Mouse (Mus musculus) mouse embryonic stem cell (cell line): Measurements from ENCODE around the gene Entpd1.
"Not testable (repeated sequence)": the region's sequence is repeated elsewhere in the genome, so short reads cannot be mapped to it uniquely, and the experiment has no call there.

ENCODE experiments used
- in situ Hi-C, 2 experiments: fragments of 300-500 bp; cut with MboI; formaldehyde crosslinking; loops; 1 replicate in 1 of 2; 3 replicates in 1 of 2; pipeline ENCODE4 v1.14.3; 2019 to 2020; ENCODE audit warnings: low sequenced_read_pairs in 2 of 2, low pct_unique_long_range_greater_than_20kb in 1 of 2, mixed read lengths in 1 of 2; ENCODE audit not compliant: unreplicated experiment in 1 of 2

The Entpd1 gene

DNA sequence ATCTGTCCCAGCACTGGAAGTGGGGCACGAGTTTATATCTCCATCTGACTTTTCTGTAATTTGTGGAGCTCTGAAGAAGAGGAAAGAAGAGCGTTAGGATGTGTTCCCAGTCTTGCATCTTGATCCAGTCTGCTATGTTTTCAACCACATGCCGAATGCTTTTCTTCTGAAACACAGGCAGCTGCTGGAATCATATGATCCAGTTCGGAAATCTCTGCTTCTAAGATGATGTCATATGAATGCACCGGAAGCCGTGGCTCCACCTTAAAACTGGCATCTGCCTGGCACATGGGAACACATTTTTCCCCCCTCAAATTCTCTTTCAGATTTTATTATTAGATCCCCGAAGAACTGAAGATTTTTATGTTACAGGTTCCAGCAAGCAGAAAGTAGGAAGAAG is 2.6 kb downstream of the Entpd1 start:
- in situ Hi-C loops, result loop anchor here (5.0 to 10.0 kb wide), 2 partner anchors 107 to 110 kb away; no protein-coding TSS in a partner anchor

DNA sequence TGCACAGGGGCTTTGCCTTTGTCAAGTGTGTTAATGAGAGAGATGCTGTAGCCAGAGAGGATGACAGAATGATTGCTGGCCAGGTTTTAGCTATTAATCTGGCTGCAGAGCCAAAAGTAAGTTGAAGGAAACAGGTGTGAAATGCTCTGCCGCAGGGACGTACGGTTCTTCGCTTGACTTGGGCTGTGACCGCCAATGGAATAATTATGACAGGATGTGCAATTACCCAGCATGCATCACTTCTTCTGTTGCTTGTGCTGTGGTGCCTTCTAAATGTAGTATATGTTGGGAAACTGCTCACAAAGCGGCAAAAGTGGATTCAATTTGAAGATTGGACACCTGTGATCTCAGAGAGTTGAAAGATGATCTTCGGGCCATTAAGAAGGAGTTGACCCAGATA is 3.9 kb downstream of the Entpd1 start:
- in situ Hi-C loops, result loop anchor here in 1 of 2 experiments (10.0 kb wide), 1 partner anchor 109 kb away; no protein-coding TSS in a partner anchor

DNA sequence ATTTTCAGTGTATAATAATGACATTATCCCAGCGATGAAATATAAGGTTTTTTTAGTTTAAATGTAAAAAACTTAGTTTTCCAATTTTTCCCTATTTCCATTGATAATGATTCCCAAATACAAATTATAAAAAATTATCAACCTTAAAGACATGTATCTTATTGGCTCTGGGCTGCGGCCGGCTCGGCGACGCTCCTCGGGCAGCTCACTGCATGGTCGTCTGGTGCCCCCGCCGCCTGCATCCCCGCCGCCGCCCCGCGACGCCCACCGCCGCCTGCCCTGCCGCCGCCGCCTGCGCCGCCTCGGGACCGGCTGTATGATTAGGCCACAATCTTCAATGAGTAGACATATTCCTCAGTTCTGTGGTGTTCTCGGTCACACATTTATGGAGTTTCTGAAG is 9.4 kb downstream of the Entpd1 start:
- in situ Hi-C loops, result not testable (repeated sequence)

DNA sequence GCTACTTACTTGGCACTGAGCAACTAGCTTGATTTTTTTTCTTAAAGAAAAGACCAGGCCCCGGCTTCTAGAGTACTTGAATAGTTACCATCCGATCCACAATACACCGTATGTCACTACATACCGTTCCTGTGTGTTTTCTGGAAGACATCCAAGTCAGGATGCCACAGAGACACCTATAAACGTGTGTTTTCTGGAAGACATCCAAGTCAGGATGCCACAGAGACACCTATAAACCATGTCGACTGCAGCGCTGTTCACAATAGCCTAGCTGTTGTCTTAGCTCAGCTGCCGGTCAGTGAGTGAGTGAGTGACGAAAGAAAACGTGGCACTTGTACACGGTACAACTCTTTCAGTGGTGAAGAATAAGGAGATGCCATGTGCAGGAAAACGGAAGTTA is 13.8 kb downstream of the Entpd1 start:
- in situ Hi-C loops, result no loop called here

DNA sequence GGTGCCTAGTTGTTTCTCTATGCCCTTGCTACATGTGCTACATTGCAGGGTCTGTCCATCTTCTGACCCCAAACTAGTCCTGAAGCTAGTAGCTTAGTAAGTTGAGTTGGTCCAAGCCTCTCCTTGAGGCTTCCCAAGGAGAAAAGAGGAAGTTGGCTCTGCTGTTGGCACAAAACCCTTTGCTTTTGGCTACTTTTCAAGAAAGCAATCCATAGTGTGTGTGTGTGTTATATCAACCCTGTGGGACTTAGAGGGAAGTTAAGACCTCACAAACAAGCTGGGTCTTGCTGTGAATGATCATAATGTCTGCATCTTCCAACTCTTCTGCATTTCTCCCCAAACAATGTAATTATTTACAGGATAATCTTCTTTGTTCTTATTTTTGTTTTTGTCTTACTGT is 16.8 kb downstream of the Entpd1 start:
- in situ Hi-C loops, result no loop called here

DNA sequence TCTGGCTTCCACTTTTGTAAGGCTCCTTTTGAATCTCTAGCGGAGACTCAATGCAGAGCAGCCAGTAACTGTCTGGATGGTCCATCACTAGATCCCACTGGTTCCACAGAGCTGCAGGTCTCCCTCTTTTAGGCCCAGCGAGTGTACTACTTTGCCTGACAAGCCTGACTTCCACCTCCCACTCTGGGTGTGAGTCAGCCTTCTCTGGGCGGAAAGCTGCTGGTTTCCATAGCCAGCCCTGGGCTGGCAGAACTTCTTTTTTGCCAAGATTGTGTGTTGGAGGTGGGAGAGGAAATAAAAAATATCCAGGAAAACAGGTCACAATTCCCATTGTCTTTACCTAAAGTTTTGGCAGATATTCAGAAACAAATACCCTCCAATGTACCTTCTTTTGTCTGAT is 17.9 kb downstream of the Entpd1 start:
- in situ Hi-C loops, result no loop called here

DNA sequence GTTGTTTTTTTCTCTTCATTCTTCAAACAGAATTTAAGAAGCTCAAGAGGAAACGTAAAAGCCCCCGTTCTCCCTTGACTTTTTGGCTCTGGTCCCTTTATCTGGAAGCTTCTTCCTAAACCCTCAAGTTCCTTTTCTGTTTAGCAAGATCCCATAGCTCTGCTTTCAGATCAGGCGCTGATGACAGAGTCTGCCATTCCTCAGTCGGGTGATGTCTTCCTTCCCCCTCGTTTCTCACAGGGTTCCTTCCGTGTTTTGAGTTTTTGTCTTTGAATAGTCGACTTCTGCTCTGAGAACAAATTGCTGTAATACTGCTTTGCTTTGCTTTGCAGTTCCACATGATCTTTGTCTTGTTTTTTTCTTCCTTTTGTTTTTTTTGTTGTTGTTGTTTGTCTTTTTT is 18.4 kb downstream of the Entpd1 start:
- in situ Hi-C loops, result no loop called here

DNA sequence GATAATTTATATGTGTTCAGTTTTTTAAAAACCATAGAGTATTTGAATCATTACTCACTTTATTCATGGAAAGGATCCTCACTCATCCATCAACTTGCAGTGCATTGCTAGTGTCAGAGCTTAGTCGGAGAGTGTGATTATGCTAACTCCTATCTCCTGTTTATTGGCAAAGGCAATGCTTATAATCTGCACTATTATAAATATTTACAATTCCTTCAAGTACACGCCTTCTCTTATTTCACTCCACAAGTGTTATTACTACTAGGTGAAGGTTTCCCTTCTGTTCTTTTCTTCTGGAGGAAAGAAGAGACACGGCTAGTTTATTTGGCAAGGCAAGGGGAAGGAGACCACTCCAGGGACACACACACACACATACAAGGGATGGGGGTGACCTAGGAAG is 20.0 kb downstream of the Entpd1 start:
- in situ Hi-C loops, result no loop called here

DNA sequence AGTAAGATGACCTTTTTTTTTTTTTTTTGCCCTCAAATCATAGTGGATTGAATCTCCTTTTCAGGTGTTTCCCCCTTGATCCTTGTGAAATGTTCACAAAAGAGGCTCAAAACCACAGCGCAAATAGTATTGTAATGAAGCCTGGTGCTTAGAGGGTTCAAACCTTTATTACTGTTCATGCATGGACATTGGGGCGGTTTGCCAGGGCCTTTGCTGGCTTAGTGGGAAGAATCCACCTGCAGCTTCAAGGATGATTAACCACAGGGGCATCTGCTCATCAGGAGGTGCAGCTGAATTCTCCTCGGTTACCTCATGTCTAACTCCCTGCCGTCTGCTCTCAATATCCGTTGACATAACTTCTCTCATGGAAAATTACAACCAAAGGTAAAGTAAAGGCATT is 20.5 kb downstream of the Entpd1 start:
- in situ Hi-C loops, result no loop called here

DNA sequence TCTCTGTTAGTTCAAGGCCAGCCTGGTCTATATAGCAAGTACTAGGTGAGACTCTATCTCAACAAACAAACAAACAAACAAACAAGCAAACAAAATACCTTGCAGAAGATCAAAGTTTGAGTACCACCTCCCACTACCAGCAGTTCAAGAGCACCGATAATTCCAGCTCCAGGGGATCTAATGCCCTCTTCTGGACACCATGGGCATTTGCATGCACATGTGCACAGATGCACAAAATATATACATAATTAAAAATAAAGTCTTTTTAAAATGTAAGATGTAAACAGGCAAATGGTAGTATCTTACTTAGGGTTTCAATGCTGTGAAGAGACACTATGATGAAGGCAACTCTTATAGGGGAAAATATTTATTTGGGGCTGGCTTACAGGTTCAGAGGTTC is 21.0 kb downstream of the Entpd1 start:
- in situ Hi-C loops, result no loop called here

DNA sequence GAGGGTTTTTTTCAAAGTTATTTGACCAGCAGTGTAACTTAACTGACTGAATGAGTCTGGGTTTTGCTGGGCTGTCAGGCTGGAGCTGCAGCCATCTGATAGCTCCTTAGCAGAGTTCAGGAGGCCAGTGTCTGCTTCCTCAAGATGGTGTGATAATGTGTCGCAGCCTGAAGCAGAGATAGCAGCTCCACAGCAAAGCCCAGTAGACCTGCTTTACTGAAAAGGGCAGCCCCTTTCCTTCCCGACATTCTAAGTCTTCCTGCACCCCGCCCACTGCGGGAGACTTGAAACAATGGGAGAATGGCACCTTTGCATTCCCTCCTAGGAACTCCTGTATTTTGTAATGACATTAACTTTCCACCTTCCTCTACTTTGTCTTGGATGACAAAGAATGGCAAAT is 24.9 kb downstream of the Entpd1 start:
- in situ Hi-C loops, result no loop called here

DNA sequence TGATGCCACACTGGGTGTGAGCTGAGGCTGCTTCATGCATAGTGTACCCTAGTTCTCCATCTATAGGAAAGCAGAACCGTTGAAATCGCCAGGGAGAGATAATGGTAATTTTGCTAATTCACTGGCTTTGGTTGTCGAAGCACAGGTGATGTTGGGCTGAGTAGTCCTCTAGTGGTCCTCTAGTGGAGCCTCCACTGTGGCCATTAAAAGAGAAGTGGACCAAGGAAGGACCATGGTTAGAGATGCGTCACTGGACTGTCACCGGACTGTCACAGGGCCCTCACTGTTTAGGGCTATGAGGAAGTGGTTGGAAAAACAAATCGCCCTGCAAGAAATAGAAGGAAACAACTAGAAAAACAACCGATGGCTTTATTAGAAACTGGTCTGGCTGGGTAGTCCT is 25.4 kb downstream of the Entpd1 start:
- in situ Hi-C loops, result no loop called here

DNA sequence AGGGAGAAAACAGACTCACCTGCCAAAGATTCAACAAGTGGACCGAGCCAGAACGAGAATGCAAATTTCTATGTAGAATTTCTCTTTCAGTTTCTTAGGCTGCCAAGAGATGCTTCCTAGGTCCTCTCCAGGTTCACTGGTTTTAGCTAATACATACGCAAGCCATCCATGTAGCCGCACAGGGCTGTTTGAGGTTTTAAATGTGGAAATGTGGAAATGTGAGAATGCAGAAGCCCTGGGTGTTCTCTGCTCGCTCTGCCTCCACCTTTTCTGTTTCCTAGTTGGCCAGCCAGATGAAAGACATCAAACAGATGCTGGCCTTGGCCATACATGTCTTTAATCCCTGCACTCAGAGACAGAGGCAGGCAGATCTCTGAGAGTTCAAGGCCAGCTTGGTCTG is 26.4 kb downstream of the Entpd1 start:
- in situ Hi-C loops, result no loop called here

DNA sequence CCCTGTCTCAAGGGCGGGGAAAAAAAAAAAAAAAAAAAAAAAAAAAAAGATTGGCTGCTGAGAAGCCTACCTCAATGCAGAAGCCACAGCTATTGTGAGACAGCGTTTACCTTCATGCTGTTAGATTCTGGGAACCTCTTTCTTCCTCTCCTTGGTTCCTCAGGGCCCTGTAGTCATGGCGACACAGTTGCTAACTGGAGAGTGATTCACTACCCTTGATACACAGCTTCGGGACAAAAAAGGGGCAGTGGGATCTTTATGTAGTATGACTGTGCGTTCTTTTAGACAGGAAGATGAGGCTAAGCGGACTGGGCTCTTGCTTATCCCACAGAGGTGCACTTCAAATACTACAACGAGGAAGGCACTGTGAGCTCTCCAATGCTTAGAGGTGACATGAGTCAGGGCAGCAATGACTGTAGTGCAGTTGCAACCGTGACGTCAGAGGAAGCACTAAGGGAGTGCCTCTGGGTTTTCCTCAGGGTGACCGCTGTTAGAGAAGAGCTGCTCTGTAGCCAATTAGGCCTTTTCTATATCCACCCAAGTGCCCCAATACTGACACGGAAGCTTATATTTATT is 27.7 kb downstream of the Entpd1 start:
- in situ Hi-C loops, result no loop called here

DNA sequence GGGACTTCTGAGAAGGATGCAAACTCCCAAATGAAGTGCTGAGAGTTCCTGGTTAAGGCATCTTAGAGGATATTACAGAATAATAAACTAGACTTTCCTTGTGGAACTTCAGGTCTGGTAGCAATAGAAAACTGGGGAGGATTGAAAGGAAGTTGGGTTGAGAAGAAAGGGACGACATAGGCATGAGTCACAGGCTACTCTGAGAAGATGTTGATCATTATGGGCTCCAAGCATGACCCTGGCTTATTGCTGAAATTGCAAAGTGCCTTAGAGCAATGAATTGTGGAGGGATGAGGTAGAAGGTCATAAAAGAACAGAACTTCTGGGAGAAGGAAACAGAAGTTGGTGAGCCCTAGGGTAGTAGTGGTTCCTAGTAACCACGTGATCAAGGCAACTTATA is 28.6 kb downstream of the Entpd1 start:
- in situ Hi-C loops, result no loop called here

DNA sequence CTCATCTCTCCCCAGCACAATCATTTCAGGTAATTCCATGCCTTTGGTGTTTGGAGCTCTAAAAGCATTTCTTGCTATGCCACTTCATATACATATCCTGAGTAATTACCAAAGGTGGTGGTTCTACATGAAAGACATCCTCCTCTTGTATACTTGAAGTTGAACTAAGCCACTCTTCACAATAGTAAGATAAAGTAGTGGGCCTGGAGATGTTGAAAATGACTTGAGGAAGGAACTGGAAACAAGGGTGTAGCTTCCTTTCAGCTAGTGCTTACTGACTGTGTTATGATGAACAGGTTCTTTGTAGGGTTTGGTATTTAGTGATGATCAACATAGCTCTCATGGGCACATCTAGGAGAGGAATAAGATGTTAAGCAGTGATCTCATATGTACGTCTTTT is 31.7 kb downstream of the Entpd1 start:
- in situ Hi-C loops, result no loop called here

DNA sequence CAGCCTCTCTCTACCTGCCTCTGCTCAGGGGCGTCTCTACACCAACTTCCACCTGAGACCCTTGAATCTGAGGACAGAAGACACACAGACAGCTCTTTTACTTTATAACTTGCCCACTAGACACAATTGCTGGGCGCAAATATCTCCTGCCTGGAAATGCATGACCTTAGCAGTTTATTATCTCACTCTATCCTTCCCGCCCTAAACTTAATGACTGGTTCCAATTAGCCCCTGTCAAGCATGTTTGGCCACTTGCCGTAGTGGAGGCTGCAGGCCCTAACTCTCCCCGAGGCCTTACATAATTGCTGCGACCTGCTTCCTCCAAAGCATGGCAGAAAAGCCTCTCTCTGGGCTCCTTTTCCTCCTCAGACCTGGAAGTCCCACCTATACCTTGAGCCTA is 34.2 kb downstream of the Entpd1 start:
- in situ Hi-C loops, result no loop called here

DNA sequence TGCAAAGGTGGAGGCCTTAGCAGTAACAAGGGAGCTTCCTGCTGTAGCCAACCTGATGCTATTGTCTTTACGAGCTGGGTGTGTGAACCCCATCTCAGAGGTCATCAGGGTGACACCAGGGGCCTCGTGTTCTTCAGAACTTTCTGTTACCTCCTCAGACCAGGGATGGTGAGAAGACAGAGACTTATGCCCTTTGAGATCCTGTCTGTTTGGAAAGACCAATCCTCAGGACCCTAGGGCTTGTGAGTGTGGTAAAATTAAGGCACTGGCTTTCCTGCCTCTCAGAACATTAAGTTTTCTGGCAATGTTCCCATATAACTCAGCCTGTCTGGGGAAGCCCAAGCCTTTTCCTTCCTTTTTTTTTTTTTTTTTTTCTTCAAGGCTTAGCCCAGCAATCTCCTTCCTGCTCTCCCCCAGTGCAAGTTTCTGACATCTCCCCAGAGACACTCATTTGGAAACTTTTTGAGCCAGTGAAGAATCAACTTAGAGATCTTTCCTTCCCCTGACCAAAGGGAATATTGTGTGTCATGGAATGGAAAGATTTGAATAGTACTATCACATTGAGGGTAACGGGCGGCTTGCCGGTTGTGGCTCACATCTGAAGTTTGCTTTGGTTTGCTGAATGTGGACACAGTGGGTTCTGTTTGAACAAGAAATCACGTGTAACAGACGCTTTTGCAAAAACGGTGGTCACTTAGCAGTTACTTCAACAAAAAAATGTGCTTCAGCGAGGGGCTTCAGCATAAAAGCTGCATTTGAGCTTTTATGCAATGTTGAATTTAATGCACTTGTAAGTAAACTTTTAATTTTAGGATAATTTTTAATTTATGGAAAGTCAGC is 35.4 kb downstream of the Entpd1 start:
- in situ Hi-C loops, result no loop called here

DNA sequence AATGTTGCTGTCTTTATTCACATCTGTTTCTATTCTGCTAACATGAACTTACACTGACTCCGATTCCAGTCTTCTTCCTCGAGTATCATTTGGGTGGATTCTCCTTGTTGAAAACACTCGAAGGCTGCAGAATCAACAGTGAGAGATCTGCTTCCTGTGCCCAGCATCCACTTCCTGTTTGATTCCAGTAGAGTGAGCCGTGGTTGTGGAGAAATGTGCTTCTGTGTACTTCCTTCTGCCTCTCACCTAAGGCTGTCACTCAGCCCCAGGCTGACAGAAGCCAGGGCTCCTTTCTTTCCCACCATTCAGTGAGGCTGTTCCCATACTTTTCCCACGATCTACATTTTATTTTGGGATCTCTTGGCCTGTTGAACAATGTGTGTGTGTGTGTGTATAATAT is 37.9 kb downstream of the Entpd1 start:
- in situ Hi-C loops, result no loop called here

DNA sequence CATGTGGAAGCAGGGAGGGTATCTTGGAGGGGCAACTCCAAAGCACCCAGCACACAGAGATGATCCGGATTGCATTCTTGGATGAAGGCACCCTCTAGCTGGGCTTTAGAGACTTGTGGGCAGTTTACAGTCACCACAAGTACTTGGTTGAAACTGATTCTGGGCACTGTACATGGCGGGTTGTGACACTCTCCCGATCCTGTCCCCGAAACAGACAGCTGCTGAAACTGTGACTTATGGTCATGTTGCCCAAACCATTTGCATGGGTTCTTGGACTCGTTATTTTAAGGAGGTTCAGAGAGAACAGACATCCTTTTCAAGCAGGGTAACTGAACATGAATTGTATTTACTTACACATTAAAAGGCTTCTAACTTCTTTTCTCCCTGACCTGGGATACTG is 44.0 kb downstream of the Entpd1 start:
- in situ Hi-C loops, result no loop called here
